Mouse (Mus musculus) stomach, postnatal 0 days (tissue): Measurements from ENCODE around the gene Blcap. TPM values are rescaled to one million over a fixed set of nuclear protein-coding genes. Genes with fewer than 3 reads are reported as not detected.

Experiments used
- ATAC-seq: fragments of 200-750 bp; cut with Nextera tagmentation; 2 replicates; pipeline ENCODE4 v1.8.0; 2017; ENCODE audit not compliant: low FRiP score, low TSS enrichment
- DNase-seq: peaks from one replicate; pipeline ENCODE4 v3.0.0-alpha.2; 2016; ENCODE audit warnings: low spot score
- H3K27ac ChIP-seq: fragments of 300-500 bp; sonication (generic); replicated peaks from 2 replicates; pipeline ENCODE4 v1.5.1; 2014; ENCODE audit warnings: mild to moderate bottlenecking, control low read depth
- H3K27me3 ChIP-seq: fragments of 300-500 bp; sonication (generic); 2 replicates; pipeline ENCODE4 v1.6.1; 2014; ENCODE audit warnings: low read length; ENCODE audit not compliant: control insufficient read depth, insufficient read depth
- H3K36me3 ChIP-seq: fragments of 300-500 bp; sonication (generic); 2 replicates; pipeline ENCODE4 v1.6.1; 2014; ENCODE audit warnings: low read length, mixed read lengths; ENCODE audit not compliant: control insufficient read depth, insufficient read depth
- H3K4me1 ChIP-seq: fragments of 300-500 bp; sonication (generic); replicated peaks from 2 replicates; pipeline ENCODE4 v1.6.1; 2014; ENCODE audit warnings: antibody characterized with exemption; ENCODE audit not compliant: control insufficient read depth, insufficient read depth
- H3K4me2 ChIP-seq: fragments of 300-500 bp; sonication (generic); replicated peaks from 2 replicates; pipeline ENCODE4 v1.6.1; 2014; ENCODE audit warnings: low read depth, mild to moderate bottlenecking, control low read depth, moderate library complexity
- H3K4me3 ChIP-seq: fragments of 300-500 bp; sonication (generic); 2 replicates; pipeline ENCODE4 v1.5.1; 2014; ENCODE audit warnings: low read depth, low read length, control low read depth
- H3K9ac ChIP-seq: fragments of 300-500 bp; sonication (generic); 2 replicates; pipeline ENCODE4 v1.6.1; 2014; ENCODE audit warnings: mild to moderate bottlenecking, low read length, control low read depth, mixed read lengths
- H3K9me3 ChIP-seq: fragments of 300-500 bp; sonication (generic); 2 replicates; pipeline ENCODE4 v1.6.1; 2016; ENCODE audit warnings: low read length; ENCODE audit not compliant: control insufficient read depth
- CTCF ChIP-seq: IDR thresholded peaks from 2 replicates; pipeline ENCODE4 v1.5.1; 2016; ENCODE audit warnings: antibody characterized with exemption, low read depth, mild to moderate bottlenecking, moderate library complexity
- EP300 ChIP-seq: optimal IDR thresholded peaks from 2 replicates; pipeline ENCODE3; 2016; ENCODE audit warnings: antibody characterized with exemption
- WGBS: fragments of 180-500 bp; shearing (Covaris S2); extraction: QIAGEN DNeasy Blood & Tissue Kit; methylation state at CpG from one replicate; pipeline ENCODE4 v1.1.7; 2014; 5-methylcytosine and 5-hydroxymethylcytosine counted together
- polyA plus RNA-seq: library from polyadenylated mRNA; unstranded; fragments of >200 nt; fragmentation: Nextera tagmentation; extraction: Ambion mirVana; gene quantifications from 2 replicates; pipeline ENCODE4 v1.2.1, GENCODE M21; 2015

Gene Blcap
- polyA plus RNA-seq, 1 experiment from 2014 or later = 30.0 TPM

DNA sequence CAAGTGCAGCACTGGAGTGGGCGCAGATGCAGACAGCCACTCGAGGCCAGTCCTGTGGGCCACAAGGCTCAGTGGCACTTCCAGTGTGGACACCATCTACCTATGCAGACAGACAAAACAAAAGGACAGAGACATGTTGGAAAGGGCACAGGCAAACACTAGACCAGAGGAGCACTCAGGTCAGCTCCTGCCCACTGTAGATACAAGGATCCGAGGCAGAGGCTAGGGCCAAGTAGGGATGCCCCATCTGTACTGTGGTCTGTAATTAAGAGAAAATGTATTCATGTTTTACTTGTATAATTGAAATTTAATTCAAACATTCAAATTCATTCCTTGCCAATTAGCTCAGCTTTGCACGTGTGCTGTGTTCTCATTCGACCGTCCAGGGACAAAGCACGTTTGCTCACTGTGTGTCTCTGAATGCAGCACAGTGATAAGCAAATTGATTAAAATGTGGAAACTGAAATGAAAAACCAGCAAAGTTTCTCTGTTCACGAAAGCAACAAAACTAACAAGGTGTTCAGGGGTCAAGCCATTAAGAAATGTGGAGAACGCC lies 26.7 kb downstream of the Blcap start:
- no peak overlapping the region for H3K9ac ChIP-seq
- no peak for TF ChIP-seq CTCF
- TF ChIP-seq EP300 = no peak
- no peak overlapping the region for H3K27ac ChIP-seq
- no peaks in the 10 kb centered on the region for H3K36me3 ChIP-seq
- H3K4me3 ChIP-seq = no peak overlapping the region
- 75% methylated on average over 9 of the region's 9 CpGs for WGBS
- H3K4me1 ChIP-seq = peaks cover 5% of the 10 kb centered on the region; the same call in 1 of the 2 replicates
- no peaks in the 10 kb centered on the region for H3K27me3 ChIP-seq
- H3K9me3 ChIP-seq = no peaks in the 10 kb centered on the region
- ATAC-seq (no peak), DNase-seq (no peak)
- no peak overlapping the region for H3K4me2 ChIP-seq

DNA sequence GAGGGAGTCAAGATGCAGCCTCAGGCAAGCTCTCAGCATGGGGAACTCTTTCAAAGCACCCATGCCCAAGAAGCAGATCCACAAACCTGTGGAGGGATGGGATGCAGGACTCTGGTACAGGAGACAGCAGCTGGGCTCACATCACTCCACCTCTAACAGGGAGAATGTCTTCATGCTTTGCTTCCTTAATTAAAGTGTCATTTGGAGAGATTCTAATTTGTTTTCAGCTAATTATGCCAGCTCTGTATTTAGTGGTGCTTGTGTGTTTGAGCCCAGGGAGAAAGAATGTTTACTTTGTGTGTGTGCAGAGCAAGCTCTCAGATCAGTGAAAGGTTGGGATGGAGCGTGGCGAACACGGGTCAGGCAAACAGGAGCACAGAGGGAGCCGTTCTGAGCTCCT lies 28.7 kb downstream of the Blcap start:
- ATAC-seq = no peak
- H3K4me2 ChIP-seq = no peak overlapping the region
- peaks cover 5% of the 10 kb centered on the region; the same call in 1 of the 2 replicates for H3K4me1 ChIP-seq
- no peaks in the 10 kb centered on the region for H3K36me3 ChIP-seq
- WGBS = 55% methylated on average over 4 of the region's 4 CpGs
- no peak overlapping the region for H3K4me3 ChIP-seq
- no peak for TF ChIP-seq CTCF
- no peak for TF ChIP-seq EP300
- H3K27me3 ChIP-seq = no peaks in the 10 kb centered on the region
- no peak overlapping the region for H3K27ac ChIP-seq
- no peaks in the 10 kb centered on the region for H3K9me3 ChIP-seq
- no peak overlapping the region for H3K9ac ChIP-seq
- no peak for DNase-seq

DNA sequence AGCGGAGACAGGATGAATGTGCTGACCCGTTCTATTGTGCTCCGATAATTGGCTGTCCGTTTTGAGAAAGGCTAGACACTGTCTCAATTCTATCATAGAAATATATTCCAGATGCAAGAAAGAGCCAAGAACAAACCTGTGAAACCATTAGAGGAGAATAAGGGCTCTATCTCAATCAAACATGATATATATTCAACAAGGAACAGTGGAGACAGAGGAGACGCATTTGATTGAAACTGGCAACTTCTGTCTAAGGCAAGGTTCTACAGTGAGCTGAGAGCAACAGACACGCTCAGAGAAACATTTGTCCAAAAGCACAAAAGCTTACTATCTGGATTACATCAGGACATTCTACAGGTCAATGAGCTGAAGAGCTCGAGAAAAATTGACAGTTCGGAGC lies 29.4 kb downstream of the Blcap start:
- no peak for TF ChIP-seq CTCF
- no peak for TF ChIP-seq EP300
- Histone ChIP-seq H3K9me3 (no peaks in the 10 kb centered on the region), H3K27ac (no peak overlapping the region), H3K4me2 (no peak overlapping the region), H3K27me3 (no peaks in the 10 kb centered on the region), H3K4me1 (peaks cover 5% of the 10 kb centered on the region; the same call in 1 of the 2 replicates), H3K36me3 (no peaks in the 10 kb centered on the region), H3K4me3 (no peak overlapping the region), H3K9ac (no peak overlapping the region)
- no peak for ATAC-seq
- no peak for DNase-seq
- WGBS = 66% methylated on average over 8 of the region's 8 CpGs

DNA sequence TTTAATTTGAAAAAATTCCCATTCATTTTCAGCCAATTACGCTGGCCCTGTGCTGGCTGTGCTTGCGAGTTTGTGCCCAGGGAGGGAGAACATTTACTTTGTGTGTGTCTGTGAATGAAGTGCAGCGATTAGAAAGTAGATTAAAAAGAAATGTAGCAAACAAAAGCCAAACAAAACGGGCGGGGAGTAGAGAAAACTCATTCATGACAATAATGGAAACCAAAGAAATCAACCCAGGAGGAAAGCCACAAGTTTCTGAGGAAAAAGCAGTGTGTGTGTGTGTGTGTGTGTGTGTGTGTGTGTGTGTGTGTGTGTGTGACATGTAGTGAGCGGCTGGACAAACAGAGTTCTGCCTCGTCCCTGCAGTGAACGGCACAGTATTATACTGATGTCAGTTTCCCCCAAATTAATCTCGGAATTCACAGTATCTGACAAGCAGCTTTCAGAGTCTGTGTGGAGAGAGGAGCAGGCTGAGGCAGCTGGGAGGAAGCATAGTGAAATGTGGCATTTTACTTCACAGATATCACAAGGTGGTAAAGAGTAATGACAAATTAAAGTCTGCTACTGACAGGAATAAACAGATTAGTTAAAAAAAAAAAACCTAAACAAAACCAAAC lies 30.0 kb downstream of the Blcap start:
- no peak for ATAC-seq
- TF ChIP-seq EP300 (no peak), CTCF (no peak)
- H3K36me3 ChIP-seq = no peaks in the 10 kb centered on the region
- no peak overlapping the region for H3K4me2 ChIP-seq
- 43% methylated on average over 9 of the region's 9 CpGs for WGBS
- H3K4me3 ChIP-seq = no peak overlapping the region
- H3K9me3 ChIP-seq = no peaks in the 10 kb centered on the region
- no peak overlapping the region for H3K27ac ChIP-seq
- no peak overlapping the region for H3K9ac ChIP-seq
- H3K27me3 ChIP-seq = no peaks in the 10 kb centered on the region
- DNase-seq = no peak
- H3K4me1 ChIP-seq = peaks cover 5% of the 10 kb centered on the region; the same call in 1 of the 2 replicates

- Histone ChIP-seq H3K27me3 (no peaks in the 10 kb centered on the region), H3K9me3 (no peaks in the 10 kb centered on the region), H3K4me1 (peaks cover 5% of the 10 kb centered on the region; the same call in 1 of the 2 replicates), H3K36me3 (no peaks in the 10 kb centered on the region), H3K27ac (no peak overlapping the region), H3K9ac (no peak overlapping the region), H3K4me2 (no peak overlapping the region), H3K4me3 (no peak overlapping the region)
- 47% methylated on average over 24 of the region's 24 CpGs for WGBS
- peak; percentile 28; the same call in 1 of the 2 replicates for ATAC-seq
- TF ChIP-seq CTCF (no peak), EP300 (no peak)
- peak; percentile 27 for DNase-seq
Observed at GRCm38 (mm10) chr2:157540073-157540952, 30.8 kb downstream of the Blcap start.

- Histone ChIP-seq H3K9me3 (no peaks in the 10 kb centered on the region), H3K27ac (no peak overlapping the region), H3K27me3 (no peaks in the 10 kb centered on the region), H3K4me1 (peaks cover 5% of the 10 kb centered on the region; the same call in 1 of the 2 replicates), H3K36me3 (no peaks in the 10 kb centered on the region), H3K9ac (no peak overlapping the region), H3K4me3 (no peak overlapping the region), H3K4me2 (no peak overlapping the region)
- TF ChIP-seq CTCF = no peak
- TF ChIP-seq EP300 = no peak
- 36% methylated on average over 7 of the region's 7 CpGs for WGBS
- no peak for DNase-seq
- no peak for ATAC-seq
Observed at GRCm38 (mm10) chr2:157537118-157537517, 34.0 kb downstream of the Blcap start.
